Mouse (Mus musculus) gastrocnemius, postnatal 4 days (tissue): ENCODE results near the gene Lypd5. TPM values are rescaled to one million over a fixed set of nuclear protein-coding genes. Genes with fewer than 3 reads are reported as not detected.
A peak's percentile ranks its signal among the peaks of the same experiment; 100 is the strongest.
"Not testable (repeated sequence)": the region's sequence is repeated elsewhere in the genome, so short reads cannot be mapped to it uniquely, and the experiment has no call there.

Source experiments
- DNase-seq, 2 experiments: peaks; one replicate each; pipeline ENCODE4 v3.0.0; 2021 to 2022; ENCODE audit warnings: low spot score in 2 of 2, mixed read lengths in 2 of 2
- total RNA-seq, 2 experiments: library from RNA; stranded (reverse); gene quantifications; 2 replicates each; pipeline ENCODE4 v1.2.3; 2021

Gene Lypd5
- total RNA-seq, 2 experiments from 2014 or later, result not detected

DNA sequence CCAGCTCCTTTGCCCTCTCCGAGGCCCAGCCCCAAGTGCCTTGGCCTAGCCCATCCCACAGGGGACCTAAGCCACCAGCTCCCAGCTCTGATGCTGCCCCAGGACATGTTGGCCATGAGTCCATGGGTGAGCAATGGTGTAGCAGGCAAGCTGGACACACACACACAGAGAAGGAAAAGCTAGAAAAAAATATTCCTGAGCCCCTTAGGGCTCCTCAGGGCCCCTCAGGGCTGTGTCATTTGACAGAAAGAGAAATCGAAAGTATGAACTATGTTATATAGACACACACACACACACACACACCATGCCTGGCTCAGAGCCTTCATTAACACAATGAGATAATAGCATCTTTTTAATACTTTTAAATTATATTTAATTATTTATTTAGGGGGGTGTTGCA lies 31.4 kb downstream of the Lypd5 start:
- no peak for DNase-seq

DNA sequence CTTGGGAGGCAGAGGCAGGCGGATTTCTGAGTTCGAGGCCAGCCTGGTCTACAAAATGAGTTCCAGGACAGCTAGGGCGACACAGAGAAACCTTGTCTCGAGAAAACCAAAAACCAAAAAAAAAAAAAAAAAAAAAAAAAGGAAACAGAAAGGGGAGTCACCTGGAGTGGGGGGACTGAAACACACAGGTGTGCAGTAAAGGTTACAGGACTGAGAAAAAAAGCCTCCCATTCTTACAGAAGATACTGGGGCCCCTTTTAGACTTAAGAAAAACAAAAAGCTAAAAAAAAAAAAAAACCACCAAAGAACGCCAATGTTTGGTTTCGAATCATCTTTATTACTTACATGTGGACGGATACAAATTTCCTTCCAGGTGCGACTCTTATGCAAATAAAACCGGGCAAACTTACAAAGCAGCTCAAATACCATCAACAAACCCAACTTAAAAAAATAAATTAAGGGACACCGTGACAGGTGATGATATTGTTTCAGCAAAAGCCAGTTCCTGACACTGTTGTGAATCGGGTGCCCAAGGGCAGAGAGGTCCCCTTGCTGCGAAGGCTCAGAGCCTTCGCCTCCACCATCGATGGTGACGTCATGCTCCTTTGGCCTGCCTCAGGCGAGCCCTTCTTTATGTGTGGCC lies 33.9 kb downstream of the Lypd5 start:
- no peak for DNase-seq

DNA sequence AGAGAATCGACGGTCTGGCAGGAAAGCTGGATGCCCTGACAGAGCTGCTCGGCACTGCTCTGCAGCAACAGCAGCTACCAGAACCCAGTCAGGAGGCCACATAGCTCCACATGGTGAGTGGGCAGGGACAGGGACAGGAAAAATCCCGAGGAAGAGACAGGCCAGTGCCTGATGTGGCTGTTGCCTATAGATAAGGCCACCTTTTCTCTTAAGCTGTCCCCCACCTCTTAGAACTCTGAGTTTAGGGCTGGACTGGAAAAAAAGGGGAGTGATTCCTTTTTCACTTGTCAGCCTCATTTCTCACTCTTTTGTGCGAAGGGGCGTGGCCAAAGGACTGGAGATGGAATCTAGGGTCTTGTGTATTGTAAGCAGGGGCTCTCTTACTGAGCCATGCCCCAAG lies 35.1 kb downstream of the Lypd5 start:
- DNase-seq, result no peak

DNA sequence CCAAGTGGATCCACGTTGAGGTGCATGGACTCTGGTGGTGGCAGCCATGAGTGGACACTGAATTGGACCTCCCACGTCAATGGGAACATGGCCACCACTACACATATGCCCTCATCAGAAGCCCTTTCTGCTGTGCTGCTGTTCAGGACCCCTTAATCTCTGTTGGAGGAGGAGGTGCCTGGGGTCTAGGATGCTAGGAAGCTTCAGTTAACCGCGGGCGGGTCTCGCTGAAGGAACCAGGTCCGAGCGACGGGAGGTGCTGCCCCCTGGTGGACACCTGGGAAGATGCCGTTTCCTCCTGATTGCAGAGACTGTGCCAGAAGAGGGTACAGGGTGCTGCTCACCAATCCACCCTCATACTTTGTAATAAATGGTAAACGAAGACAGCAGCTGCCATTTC lies 35.8 kb downstream of the Lypd5 start:
- peak; percentile 40 to 62 for DNase-seq

DNA sequence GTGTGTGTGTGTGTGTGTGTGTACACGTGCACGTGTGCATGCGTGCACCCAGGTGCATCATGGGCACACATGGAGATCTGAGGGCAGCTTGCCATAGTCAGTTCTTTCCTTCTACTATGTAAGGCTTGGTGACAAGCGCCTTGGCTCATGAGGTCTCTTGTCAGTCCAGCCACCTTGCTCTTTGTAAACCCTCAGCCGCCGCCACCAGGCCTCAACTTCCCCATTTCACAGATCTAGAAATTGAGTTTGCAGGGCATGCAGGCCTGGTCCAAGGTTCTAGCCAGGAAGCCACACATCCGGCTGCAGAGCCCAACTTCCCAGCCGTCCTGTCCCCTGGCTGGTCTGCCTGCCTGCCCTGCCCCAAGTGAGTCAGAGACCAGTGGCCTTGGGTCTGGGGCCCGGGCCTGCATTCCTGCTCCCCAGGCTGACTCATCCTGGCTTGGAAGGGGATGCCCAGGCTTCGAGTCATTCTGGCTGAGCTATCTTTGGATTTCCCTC lies 38.1 kb downstream of the Lypd5 start:
- peak in 1 of 2 experiments; percentile 43 for DNase-seq

DNA sequence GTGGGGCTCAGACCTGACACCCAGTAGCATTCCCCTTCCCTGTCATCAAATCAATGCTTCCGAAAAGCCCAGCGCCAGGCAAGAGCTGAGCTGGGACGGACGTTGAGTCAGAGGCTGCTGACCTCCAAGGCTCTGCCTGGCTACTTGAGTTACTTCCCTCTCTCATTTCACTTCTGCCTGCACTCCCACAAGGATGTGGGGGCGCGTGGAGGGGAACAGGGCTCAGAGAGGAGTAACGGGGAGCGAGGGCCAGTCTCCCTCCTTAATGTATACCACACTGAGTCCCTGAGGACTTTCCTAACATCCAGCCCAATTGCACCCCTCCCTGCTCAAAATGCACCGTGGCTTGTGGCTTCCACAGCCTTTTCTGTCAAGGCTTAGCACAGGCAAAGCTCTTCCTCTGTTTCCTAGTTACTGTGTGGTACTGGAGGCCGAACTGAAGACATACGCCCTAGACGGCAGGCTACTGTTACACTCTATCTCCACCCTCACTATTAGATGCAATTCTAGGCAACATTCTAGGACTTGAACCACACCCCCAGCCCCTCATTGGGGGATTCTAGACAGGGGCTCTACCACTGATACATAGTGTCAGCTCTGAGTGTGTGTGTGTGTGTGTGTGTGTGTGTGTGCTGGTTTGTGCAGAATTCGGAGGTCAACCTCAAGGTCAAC lies 40.7 kb downstream of the Lypd5 start:
- no peak for DNase-seq

DNA sequence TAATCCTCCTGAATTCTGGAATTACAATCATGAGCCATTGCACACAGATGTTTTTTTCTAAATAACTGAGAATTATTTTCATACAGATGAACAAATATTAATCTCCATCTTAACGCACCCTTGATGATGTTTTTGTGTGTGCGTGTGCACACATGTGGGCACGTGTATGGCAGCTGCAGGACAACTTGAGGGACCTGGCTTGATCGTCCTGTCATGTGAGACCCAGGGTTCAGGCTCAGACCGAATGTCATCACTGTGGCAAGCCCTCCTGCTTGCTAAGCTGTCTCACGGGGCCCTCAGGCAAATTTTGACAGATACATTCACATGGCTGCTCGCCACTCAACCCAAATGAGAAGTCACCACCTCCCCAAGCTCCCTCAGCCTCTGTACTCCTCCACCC lies 41.5 kb downstream of the Lypd5 start:
- DNase-seq, result no peak

DNA sequence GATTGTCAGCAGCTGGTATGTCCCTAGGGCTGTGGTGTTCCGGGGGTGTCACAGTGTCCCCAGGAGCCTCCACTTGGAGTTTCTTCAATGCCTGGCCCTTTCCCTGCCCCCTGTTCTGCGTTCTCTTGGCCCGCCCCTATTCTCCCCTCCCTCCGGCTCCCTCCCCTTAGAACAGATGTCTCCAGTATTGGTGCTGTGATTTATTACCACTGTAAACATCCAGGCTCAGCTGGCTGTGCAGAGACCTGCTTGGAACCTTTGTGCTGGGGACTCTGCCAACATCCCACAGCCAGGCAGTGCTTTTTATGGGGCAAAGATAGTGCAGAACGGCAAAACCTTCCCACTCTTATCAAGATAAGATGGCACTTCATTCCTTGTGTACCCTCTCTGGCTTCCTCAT lies 42.1 kb downstream of the Lypd5 start:
- no peak for DNase-seq

DNA sequence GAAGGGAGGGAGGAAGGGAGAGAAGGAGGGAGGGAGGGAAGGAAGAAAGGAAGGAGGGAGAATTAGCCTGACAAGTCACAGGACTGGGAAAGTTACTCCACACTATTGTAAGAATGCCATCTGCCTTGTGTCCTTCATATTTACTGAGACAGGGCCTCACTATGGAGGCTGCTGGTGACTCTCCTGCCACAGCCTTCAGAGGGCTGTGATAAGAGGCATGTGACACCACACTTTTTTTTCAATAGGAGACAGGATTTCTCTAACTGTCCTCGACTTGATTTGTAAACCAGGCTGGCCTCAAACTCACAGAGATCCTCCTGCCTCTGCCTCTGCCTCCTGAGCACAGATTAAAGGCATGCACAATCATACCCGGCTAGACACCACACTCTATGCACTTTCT lies 42.7 kb downstream of the Lypd5 start:
- no peak for DNase-seq

DNA sequence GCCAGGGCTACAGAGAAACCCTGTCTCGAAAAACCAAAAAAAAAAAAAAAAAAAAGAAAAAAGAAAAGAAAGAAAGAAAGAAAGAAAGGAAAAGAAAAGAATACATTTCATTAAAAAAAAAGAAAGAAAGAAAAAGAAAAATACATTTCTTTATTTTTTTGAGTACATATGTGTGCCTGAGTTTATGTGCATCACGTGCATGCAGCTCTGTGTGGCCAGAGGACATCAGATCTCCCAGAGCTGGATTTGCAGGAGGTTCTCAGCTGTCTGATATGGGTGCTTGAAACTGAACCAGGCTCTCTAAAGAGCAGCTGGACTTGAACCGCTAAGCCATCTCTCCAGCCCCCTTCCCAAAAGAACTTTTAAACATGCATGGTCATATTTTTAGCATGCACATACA lies 45.1 kb downstream of the Lypd5 start:
- no peak for DNase-seq

DNA sequence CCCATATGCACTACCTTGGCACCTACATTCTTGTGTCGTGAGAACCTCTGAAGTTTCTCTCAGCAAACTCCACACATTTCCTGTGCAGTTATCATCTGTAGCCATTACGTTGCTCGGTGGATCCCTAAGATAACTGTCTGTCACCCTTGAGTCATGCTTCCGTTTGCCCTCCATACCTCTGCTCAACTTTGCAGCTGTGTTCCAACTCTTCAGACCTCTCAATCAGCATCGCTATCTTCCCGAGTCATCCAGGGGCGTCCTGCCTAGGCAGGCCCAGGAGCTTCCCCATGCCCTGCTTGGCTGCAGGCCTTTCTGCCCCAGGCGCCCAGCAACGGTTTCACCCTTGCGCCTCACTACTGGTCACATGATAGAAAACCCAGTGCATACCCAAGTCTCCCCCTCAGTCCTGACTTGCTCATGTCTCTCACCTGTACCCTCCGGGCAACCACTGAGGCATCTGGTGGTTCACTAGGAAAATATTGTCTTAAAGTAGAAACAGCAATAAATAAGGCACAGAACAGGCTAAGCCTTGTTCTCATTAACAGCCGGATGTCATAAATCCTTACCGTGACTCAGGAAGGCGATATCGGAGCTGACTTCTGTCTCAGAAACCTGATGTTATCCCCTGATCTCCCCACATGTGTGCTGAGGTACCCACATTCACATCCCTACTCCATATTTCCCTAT lies 45.6 kb downstream of the Lypd5 start:
- DNase-seq, result no peak

DNA sequence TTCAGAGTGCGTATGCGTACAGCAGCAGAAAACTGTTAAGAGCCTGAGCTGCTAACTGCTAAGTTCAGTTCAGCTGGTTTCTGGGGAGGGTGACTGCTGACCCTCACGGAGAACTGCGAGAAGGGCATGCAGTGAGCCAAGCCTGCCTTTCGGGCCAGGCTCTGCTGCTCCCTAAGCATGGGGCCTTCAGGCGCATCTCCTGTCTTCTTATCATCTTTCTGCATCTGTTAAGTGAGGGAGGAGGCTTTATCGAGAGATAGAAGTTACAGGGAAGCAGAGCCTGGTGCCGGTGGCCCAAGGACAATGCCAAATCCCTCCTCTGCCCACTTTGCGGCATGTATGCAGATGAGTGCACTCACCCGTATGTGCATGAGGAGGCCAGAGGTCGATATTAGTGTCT lies 47.8 kb downstream of the Lypd5 start:
- DNase-seq, result no peak

DNA sequence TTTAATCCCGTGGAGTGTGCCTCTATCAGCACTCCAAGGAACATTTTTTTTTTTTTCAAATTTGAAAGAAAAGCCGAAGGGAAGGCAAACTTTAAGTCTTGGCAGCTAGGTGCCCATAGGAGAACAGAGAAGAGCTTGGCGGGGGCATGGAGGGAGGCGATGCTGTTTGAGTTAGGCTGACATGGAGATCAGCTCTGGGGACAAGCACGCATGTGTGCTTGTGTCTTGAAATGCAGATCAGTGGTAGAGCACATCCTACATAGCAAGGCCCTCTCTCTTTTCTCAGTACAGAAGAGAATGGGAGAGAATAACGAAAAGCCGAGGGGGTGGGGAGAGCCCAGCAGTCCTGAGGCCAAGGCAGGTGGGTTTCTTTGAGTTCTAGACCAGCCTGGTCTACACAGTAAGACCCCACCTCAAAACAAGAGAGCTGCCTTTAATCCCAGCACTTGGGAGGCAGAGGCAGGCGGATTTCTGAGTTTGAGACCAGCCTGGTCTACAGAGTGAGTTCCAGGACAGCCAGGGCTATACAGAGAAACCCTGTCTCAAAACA lies 49.4 kb downstream of the Lypd5 start:
- DNase-seq, result no peak

DNA sequence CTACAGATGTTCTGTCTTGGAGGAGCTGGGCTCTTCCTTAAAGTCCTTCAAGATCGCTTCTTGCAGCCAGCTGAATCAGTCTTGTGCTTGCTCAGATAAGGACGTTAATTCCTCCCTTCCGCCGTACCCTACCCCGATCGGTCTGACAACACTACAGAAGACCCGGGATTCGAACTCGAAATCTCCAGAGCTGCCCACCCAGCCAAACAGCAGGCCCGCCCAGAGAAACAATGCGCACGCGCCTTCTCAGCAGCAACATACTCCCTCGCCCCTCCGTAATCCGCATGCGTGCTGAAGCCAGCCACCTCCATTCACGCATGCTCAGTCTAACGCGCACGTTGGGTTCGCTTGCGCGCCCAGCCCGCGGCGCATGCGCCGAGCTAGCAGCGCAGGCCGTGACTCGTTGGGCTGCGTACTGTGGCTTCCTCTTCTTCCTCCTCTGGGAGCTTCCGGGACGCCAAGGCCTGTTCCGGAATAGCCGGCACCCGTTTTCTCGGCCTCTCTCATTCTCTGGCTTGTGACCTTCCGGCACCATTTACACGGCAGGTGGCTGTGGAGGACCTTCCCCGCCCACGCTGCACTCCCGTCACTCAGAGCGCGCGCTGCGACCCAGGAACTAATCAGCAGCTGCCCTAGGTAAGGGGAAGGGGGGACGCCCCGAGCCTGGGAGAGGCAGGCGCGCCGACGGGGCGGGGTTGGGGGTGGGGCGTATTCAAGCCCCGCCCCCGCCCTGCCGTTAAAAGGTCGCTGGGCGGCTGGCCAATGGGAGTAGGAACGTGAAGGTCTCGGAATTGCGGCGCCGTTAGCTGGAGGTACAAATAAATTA lies 50.5 kb downstream of the Lypd5 start, which contains the start of gene Smg9:
TSS of gene Smg9 (plus strand) at position 364 of the 826 bp plus-strand sequence.
- DNase-seq, result peak; percentile 89 to 96

DNA sequence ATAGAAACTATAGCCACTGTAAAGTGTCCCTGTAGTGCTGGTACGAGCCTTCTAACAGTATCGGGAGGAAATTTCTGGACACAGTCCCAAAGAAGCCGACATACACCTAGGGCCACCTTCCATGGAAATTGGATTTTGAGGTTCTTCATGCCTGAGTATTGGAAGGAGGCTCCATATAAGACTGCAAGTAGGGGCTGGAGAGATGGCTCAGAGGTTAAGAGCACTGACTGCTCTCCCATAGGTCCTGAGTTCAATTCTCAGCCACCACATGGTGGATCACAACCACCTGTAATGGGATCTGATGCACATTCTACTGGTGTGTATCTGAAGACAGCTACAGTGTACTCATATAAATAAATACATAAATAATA lies 51.1 kb downstream of the Lypd5 start:
- DNase-seq, result no peak

DNA sequence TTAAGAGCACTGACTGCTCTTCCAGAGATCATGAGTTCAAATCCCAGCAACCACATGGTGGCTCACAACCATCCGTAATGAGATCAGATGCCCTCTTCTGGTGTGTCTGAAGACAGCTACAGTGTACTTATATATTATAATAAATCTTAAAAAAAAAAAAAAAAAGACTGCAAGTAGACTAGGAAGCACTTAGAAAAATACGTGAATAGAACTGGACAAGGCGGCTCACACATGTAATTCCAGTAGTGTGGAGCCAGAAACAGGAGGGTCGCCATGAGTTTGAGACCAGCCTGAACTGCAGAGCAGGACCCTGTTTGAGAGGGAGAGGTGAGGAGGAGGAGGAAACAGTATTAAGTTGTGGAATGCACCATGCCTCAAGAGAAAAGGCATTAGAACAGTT lies 51.5 kb downstream of the Lypd5 start:
- DNase-seq, result not testable (repeated sequence)

DNA sequence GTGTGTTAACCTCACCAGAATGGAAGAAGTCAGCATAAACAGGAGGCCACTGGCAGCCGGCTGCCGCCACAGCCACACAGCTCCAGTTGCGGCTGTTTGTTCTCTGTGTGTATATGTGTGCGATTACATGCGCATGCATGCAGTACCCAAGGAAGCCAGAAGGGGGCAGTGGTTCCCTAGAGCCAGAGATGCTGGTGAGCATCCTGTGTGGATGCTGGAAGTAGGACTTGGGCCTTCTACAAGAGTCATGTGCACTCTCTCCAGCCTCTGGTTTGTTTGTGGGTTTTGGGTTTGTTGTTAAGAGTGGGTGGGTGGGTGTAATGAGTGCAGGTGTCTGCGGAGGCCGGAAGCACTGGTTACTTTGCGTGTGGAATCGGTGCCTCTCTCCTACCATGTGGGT lies 53.9 kb downstream of the Lypd5 start:
- no peak for DNase-seq
